11 mouse cellular contexts compared by ENCODE assay signal in the genomic region with DNA sequence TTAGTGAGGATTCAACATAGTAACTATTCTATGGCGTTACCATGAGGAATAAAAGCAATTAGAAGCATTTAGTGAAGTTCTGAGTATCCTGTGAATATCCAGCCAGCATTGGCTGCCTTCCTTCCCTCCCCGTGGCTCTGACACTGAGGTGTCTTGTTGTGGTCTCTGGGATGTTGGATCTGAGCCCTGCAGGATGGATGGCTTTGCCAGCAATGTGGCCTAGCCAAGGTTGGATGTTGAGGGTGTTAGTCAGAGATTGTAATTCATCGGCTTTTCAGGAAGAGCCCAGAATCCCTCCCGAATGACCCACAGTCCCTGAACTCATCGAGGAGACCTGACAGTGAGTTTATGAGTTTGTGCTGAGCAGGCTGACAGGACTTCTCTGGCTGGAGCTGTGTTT. TPM values are rescaled to one million over a fixed set of nuclear protein-coding genes. Genes with fewer than 3 reads are reported as not detected.
DNase-seq lines count a peak whose midpoint lies in the region; ATAC-seq and TF ChIP-seq lines count a peak whose summit lies in the region.
"Had no signal": no experiment of that assay in that cellular context is flagged by ENCODE, and none has a peak within 500 bp of the region (broad histone marks: within the 10 kb centered on the region; RNA-seq: fewer than 3 reads in every experiment).

No protein-coding gene starts in this region.

- no peak for TF ChIP-seq CTCF in forebrain, postnatal 0 days (IDR thresholded peaks at IDR 0.05; ENCODE audit: low read depth)

- peak; percentile 52 for DNase-seq in forebrain, postnatal 0 days
- peak; percentile 39 to 63 for DNase-seq in layer of hippocampus, postnatal 10 days (ENCODE audit: low spot score in 2 of 2)
- DNase-seq in layer of hippocampus, adult 9-10 months (ENCODE audit: low spot score), result no peak
- peak; percentile 75 for DNase-seq in adrenal gland, postnatal 10 days
- peak; percentile 48 for DNase-seq in kidney, postnatal 10 days
- DNase-seq in thymus, postnatal 25 days, result no peak
- DNase-seq in spleen, postnatal 14 days (ENCODE audit: low spot score in 2 of 2), result no peak
- DNase-seq: liver, postnatal 0 days had no signal

- H3K4me3 ChIP-seq in forebrain, postnatal 0 days (ENCODE audit: low read depth, low read length), result no peak overlapping the region
- H3K4me3 ChIP-seq in forebrain, embryonic 16.5 days (replicated peaks; ENCODE audit: low read length), result no peak overlapping the region
- H3K4me3 ChIP-seq: erythroblast, embryonic 14.5 days had no signal

- H3K36me3 ChIP-seq in forebrain, postnatal 0 days (ENCODE audit: insufficient read depth), result no peaks in the 10 kb centered on the region
- no peaks in the 10 kb centered on the region for H3K36me3 ChIP-seq in forebrain, embryonic 16.5 days (ENCODE audit: control insufficient read depth, insufficient read depth)

- no peaks in the 10 kb centered on the region for H3K9me3 ChIP-seq in forebrain, postnatal 0 days (ENCODE audit: low read length)
- H3K9me3 ChIP-seq in forebrain, embryonic 16.5 days (ENCODE audit: control insufficient read depth, low read length), result no peaks in the 10 kb centered on the region

- WGBS in forebrain, postnatal 0 days, result 53% methylated on average over 5 of the region's 5 CpGs
- WGBS in forebrain, embryonic 16.5 days, result 57% methylated on average over 5 of the region's 5 CpGs

- H3K4me2 ChIP-seq in forebrain, postnatal 0 days (ENCODE audit: low read depth), result no peak overlapping the region
- no peak overlapping the region for H3K4me2 ChIP-seq in forebrain, embryonic 16.5 days (ENCODE audit: low read length)

- ATAC-seq in forebrain, postnatal 0 days, result peak; percentile 48
- no peak for ATAC-seq in forebrain, embryonic 16.5 days
- ATAC-seq: liver, postnatal 0 days had no signal

- no peak overlapping the region for H3K9ac ChIP-seq in forebrain, postnatal 0 days
- no peak overlapping the region for H3K9ac ChIP-seq in forebrain, embryonic 16.5 days (replicated peaks; ENCODE audit: low read depth, low read length)
- H3K9ac ChIP-seq: liver, postnatal 0 days had no signal

- H3K27ac ChIP-seq in forebrain, postnatal 0 days (ENCODE audit: low read depth, low read length), result no peak overlapping the region
- H3K27ac ChIP-seq in forebrain, embryonic 16.5 days (ENCODE audit: low read length), result no peak overlapping the region
- H3K27ac ChIP-seq: kidney, postnatal 0 days had no signal

- H3K27me3 ChIP-seq in forebrain, postnatal 0 days (ENCODE audit: insufficient read depth, low read length), result no peaks in the 10 kb centered on the region
- H3K27me3 ChIP-seq in forebrain, embryonic 16.5 days (replicated peaks; ENCODE audit: control insufficient read depth, insufficient read depth, low read length), result no peaks in the 10 kb centered on the region

- no peaks in the 10 kb centered on the region for H3K4me1 ChIP-seq in forebrain, postnatal 0 days (ENCODE audit: insufficient read depth)
- H3K4me1 ChIP-seq in forebrain, embryonic 16.5 days (replicated peaks; ENCODE audit: control insufficient read depth, insufficient read depth, low read length), result peaks cover 6% of the 10 kb centered on the region; the same call in 1 of the 2 replicates

RNA-seq across cellular contexts. Expression of gene Rgs3, which starts 36.4 kb away (rescaled TPM):
- total RNA-seq in forebrain, postnatal 0 days (2014; rRNA removed), result 56.1 and 63.5 TPM in 2 replicates
- 34.7 and 47.3 TPM in 2 replicates for polyA plus RNA-seq in forebrain, postnatal 0 days (2015; fragmentation: Nextera tagmentation; extraction: Ambion mirVana)
- polyA plus RNA-seq in forebrain, embryonic 16.5 days (2015; fragmentation: Nextera tagmentation; extraction: Ambion mirVana), result 44.8 and 50.4 TPM in 2 replicates
- total RNA-seq in layer of hippocampus, postnatal 10 days (2021), result 10 to 100 TPM; 22.2 to 23.9 TPM
- 10 to 100 TPM; 37.0 to 58.7 TPM for total RNA-seq in adrenal gland, postnatal 10 days (2021)

Comparison
In these comparisons a context has a peak if more than half of its experiments do, and no peak if none do; other contexts are left out.
1. DNase-seq: peak in forebrain, postnatal 0 days (single experiment), layer of hippocampus, postnatal 10 days (2 of 2), adrenal gland, postnatal 10 days (single experiment) and kidney, postnatal 10 days (single experiment); none in layer of hippocampus, adult 9-10 months (single experiment), thymus, postnatal 25 days (single experiment) and spleen, postnatal 14 days (0 of 2).